31 mouse cellular contexts compared by ENCODE assay signal in genomic region chr14:102712600-102712999, GRCm38 (mm10).
"Had no signal": no experiment of that assay in that cellular context is flagged by ENCODE, and none has a peak within 500 bp of the region (broad histone marks: within the 10 kb centered on the region; RNA-seq: fewer than 3 reads in every experiment).

No protein-coding gene starts in this region.

- DNase-seq: left cerebral cortex, postnatal 4 days; liver; liver, embryonic 13.5 days; liver, postnatal 0 days; lung, adult 18-20 months; lung, adult 2 months; lung, embryonic 14.5 days; lung, postnatal 10 days; lung, postnatal 14 days; lung, postnatal 36 days; lung, postnatal 4 days; midbrain, embryonic 14.5 days had no signal

- H3K27ac ChIP-seq: limb, embryonic 10.5 days; limb, embryonic 12.5 days; limb, embryonic 13.5 days; limb, embryonic 15.5 days; liver, embryonic 12.5 days; liver, embryonic 13.5 days; liver, embryonic 14.5 days; liver, embryonic 15.5 days; lung, embryonic 15.5 days; macrophage; midbrain, embryonic 10.5 days; midbrain, embryonic 12.5 days; midbrain, embryonic 13.5 days; neural tube, embryonic 12.5 days had no signal

- H3K4me3 ChIP-seq: limb, embryonic 10.5 days; limb, embryonic 12.5 days; limb, embryonic 13.5 days; limb, embryonic 15.5 days; liver, embryonic 12.5 days; liver, embryonic 13.5 days; liver, embryonic 15.5 days; lung, embryonic 15.5 days; megakaryocyte, embryonic 14.5 days; midbrain, embryonic 10.5 days; midbrain, embryonic 12.5 days; midbrain, embryonic 13.5 days; myocyte; neural tube, embryonic 12.5 days had no signal

- H3K27me3 ChIP-seq: limb, embryonic 12.5 days; limb, embryonic 13.5 days; limb, embryonic 15.5 days; liver, embryonic 12.5 days; liver, embryonic 13.5 days; liver, embryonic 15.5 days; lung, embryonic 15.5 days; megakaryocyte, embryonic 14.5 days; midbrain, embryonic 12.5 days; midbrain, embryonic 13.5 days; neural tube, embryonic 12.5 days had no signal

- H3K4me2 ChIP-seq: limb, embryonic 12.5 days; limb, embryonic 13.5 days; limb, embryonic 15.5 days; liver, embryonic 11.5 days; liver, embryonic 12.5 days; liver, embryonic 13.5 days; liver, embryonic 15.5 days; lung, embryonic 14.5 days; lung, embryonic 15.5 days; midbrain, embryonic 11.5 days; midbrain, embryonic 12.5 days; midbrain, embryonic 13.5 days; neural tube, embryonic 12.5 days had no signal

- H3K9ac ChIP-seq: limb, embryonic 12.5 days; limb, embryonic 13.5 days; limb, embryonic 15.5 days; liver, embryonic 12.5 days; liver, embryonic 13.5 days; liver, embryonic 14.5 days; liver, embryonic 15.5 days; liver, postnatal 0 days; lung, embryonic 14.5 days; lung, embryonic 15.5 days; midbrain, embryonic 12.5 days; midbrain, embryonic 13.5 days; neural tube, embryonic 12.5 days had no signal

- H3K9me3 ChIP-seq: limb, embryonic 10.5 days; limb, embryonic 12.5 days; limb, embryonic 13.5 days; limb, embryonic 15.5 days; liver, embryonic 12.5 days; liver, embryonic 13.5 days; liver, embryonic 15.5 days; lung, embryonic 15.5 days; megakaryocyte, embryonic 14.5 days; midbrain, embryonic 10.5 days; midbrain, embryonic 12.5 days; midbrain, embryonic 13.5 days; neural tube, embryonic 12.5 days had no signal

- H3K4me1 ChIP-seq: limb, embryonic 10.5 days; limb, embryonic 15.5 days; liver, embryonic 12.5 days; liver, embryonic 13.5 days; liver, embryonic 15.5 days; lung, embryonic 15.5 days; megakaryocyte, embryonic 14.5 days; midbrain, embryonic 10.5 days; midbrain, embryonic 12.5 days; midbrain, embryonic 13.5 days; neural tube, embryonic 12.5 days had no signal

- ATAC-seq: liver, embryonic 12.5 days; liver, postnatal 0 days; lung, postnatal 0 days; midbrain, embryonic 13.5 days; midbrain, embryonic 16.5 days had no signal

- H3K36me3 ChIP-seq: limb, embryonic 10.5 days; limb, embryonic 12.5 days; limb, embryonic 13.5 days; limb, embryonic 15.5 days; liver, embryonic 12.5 days; liver, embryonic 13.5 days; liver, embryonic 15.5 days; lung, embryonic 15.5 days; midbrain, embryonic 10.5 days; midbrain, embryonic 12.5 days; midbrain, embryonic 13.5 days; neural tube, embryonic 12.5 days had no signal
